Comparison of ENCODE assay signal across 8 mouse cellular contexts in the genomic region with DNA sequence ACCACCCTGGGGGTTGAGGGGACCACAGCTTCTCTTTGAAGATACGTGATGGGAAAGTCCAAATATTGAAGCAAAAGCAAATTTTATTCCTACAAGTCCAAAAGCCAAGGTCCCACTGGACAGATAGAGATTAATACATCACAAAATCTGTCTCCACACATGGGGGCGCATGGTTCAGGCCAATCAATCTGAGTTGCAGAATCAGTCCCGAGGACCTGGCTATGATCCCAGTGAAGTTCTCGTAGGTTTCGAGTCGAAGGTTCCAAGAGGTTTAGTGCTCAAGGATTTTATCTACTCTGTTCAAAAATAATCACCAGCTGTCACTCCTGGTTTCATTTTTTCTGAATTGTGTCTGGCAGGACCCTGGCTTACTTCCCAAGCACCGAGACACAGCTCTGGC. TPM values are rescaled to one million over a fixed set of nuclear protein-coding genes. Genes with fewer than 3 reads are reported as not detected.
DNase-seq lines count a peak whose midpoint lies in the region; ATAC-seq lines count a peak whose summit lies in the region.

No protein-coding gene starts in this region.

- H3K9me3 ChIP-seq in kidney, embryonic 15.5 days (replicated peaks), result no peaks in the 10 kb centered on the region
- H3K9me3 ChIP-seq in embryonic facial prominence, embryonic 14.5 days (ENCODE audit: control insufficient read depth, low read length), result no peaks in the 10 kb centered on the region
- no peaks in the 10 kb centered on the region for H3K9me3 ChIP-seq in intestine, embryonic 14.5 days (ENCODE audit: control insufficient read depth, low read length)
- no peaks in the 10 kb centered on the region for H3K9me3 ChIP-seq in neural tube, embryonic 12.5 days

- H3K4me1 ChIP-seq in kidney, embryonic 15.5 days, result peaks cover 58% of the 10 kb centered on the region
- peaks cover 26% of the 10 kb centered on the region for H3K4me1 ChIP-seq in embryonic facial prominence, embryonic 14.5 days (ENCODE audit: control insufficient read depth, insufficient read depth, low read length)
- H3K4me1 ChIP-seq in intestine, embryonic 14.5 days (replicated peaks; ENCODE audit: control insufficient read depth, insufficient read depth, low read length), result peaks cover 11% of the 10 kb centered on the region
- peaks cover 19% of the 10 kb centered on the region for H3K4me1 ChIP-seq in neural tube, embryonic 12.5 days

- H3K4me3 ChIP-seq in kidney, embryonic 15.5 days (replicated peaks), result peak overlapping the region; percentile 52
- peak overlapping the region; percentile 31 for H3K4me3 ChIP-seq in embryonic facial prominence, embryonic 14.5 days (ENCODE audit: low read depth, low read length)
- peak overlapping the region; percentile 43; the same call in 1 of the 2 replicates for H3K4me3 ChIP-seq in intestine, embryonic 14.5 days (ENCODE audit: low read depth, low read length)
- no peak overlapping the region for H3K4me3 ChIP-seq in neural tube, embryonic 12.5 days

- 42% methylated on average over 7 of the region's 7 CpGs for WGBS in kidney, embryonic 15.5 days
- WGBS in embryonic facial prominence, embryonic 14.5 days, result 31% methylated on average over 7 of the region's 7 CpGs
- whole genome bisulfite sequencing in intestine, embryonic 14.5 days, result 40% methylated on average over 7 of the region's 7 CpGs
- WGBS in neural tube, embryonic 12.5 days, result 62% methylated on average over 7 of the region's 7 CpGs

- ATAC-seq in kidney, embryonic 15.5 days (replicated peaks; ENCODE audit: low FRiP score), result no peak
- no peak for ATAC-seq in embryonic facial prominence, embryonic 14.5 days (ENCODE audit: low read depth)
- no peak for ATAC-seq in intestine, embryonic 14.5 days (replicated peaks; ENCODE audit: low FRiP score, low TSS enrichment, low read depth)
- ATAC-seq in neural tube, embryonic 12.5 days (ENCODE audit: low FRiP score, low read depth), result no peak

- 0 out of 2 replicates have a peak overlapping the region, but pooled peaks have one; percentile 6 for H3K27ac ChIP-seq in kidney, embryonic 15.5 days
- no peak overlapping the region for H3K27ac ChIP-seq in embryonic facial prominence, embryonic 14.5 days (replicated peaks; ENCODE audit: low read depth, low read length)
- no peak overlapping the region for H3K27ac ChIP-seq in intestine, embryonic 14.5 days (ENCODE audit: low read depth)
- H3K27ac ChIP-seq in neural tube, embryonic 12.5 days, result no peak overlapping the region

- H3K36me3 ChIP-seq in kidney, embryonic 15.5 days, result no peaks in the 10 kb centered on the region
- H3K36me3 ChIP-seq in embryonic facial prominence, embryonic 14.5 days (ENCODE audit: control insufficient read depth, insufficient read depth, low read length), result no peaks in the 10 kb centered on the region
- H3K36me3 ChIP-seq in intestine, embryonic 14.5 days (ENCODE audit: control insufficient read depth, insufficient read depth, low read length), result no peaks in the 10 kb centered on the region
- no peaks in the 10 kb centered on the region for H3K36me3 ChIP-seq in neural tube, embryonic 12.5 days

- peak overlapping the region; percentile 71 for H3K4me2 ChIP-seq in kidney, embryonic 15.5 days
- peak overlapping the region; percentile 45 for H3K4me2 ChIP-seq in embryonic facial prominence, embryonic 14.5 days (ENCODE audit: low read depth, low read length)
- peak overlapping the region; percentile 49 for H3K4me2 ChIP-seq in intestine, embryonic 14.5 days (ENCODE audit: low read length)
- peak overlapping the region; percentile 64 for H3K4me2 ChIP-seq in neural tube, embryonic 12.5 days (replicated peaks)

- H3K9ac ChIP-seq in kidney, embryonic 15.5 days, result no peak overlapping the region
- H3K9ac ChIP-seq in embryonic facial prominence, embryonic 14.5 days (ENCODE audit: low read depth, low read length), result peak overlapping the region; percentile 26; the same call in 1 of the 2 replicates
- H3K9ac ChIP-seq in intestine, embryonic 14.5 days (ENCODE audit: low read length), result no peak overlapping the region
- no peak overlapping the region for H3K9ac ChIP-seq in neural tube, embryonic 12.5 days

- peaks cover 12% of the 10 kb centered on the region; the same call in 1 of the 2 replicates for H3K27me3 ChIP-seq in kidney, embryonic 15.5 days
- H3K27me3 ChIP-seq in embryonic facial prominence, embryonic 14.5 days (replicated peaks; ENCODE audit: control insufficient read depth, insufficient read depth, low read length), result no peaks in the 10 kb centered on the region; the same call in 1 of the 2 replicates
- H3K27me3 ChIP-seq in intestine, embryonic 14.5 days (replicated peaks; ENCODE audit: control insufficient read depth, insufficient read depth, low read length), result no peaks in the 10 kb centered on the region
- no peaks in the 10 kb centered on the region for H3K27me3 ChIP-seq in neural tube, embryonic 12.5 days (replicated peaks)

- DNase-seq in kidney, adult 8-10 months, result no peak
- no peak for DNase-seq in embryonic facial prominence, embryonic 14.5 days (ENCODE audit: low spot score)
- DNase-seq in intestine, embryonic 14.5 days (ENCODE audit: low spot score), result no peak
- DNase-seq in layer of hippocampus, adult 9-10 months (ENCODE audit: low spot score), result no peak
- no peak for DNase-seq in frontal cortex, postnatal 14 days (ENCODE audit: low spot score in 2 of 2)
- no peak for DNase-seq in embryo, embryonic 10.5 days (ENCODE audit: low spot score)

RNA-seq across cellular contexts. Expression of gene Vsig8, which starts 4.7 kb away (rescaled TPM):
- polyA plus RNA-seq in kidney, embryonic 15.5 days (2015; fragmentation: Nextera tagmentation; extraction: Ambion mirVana), result 0.57 and 0.59 TPM in 2 replicates
- polyA plus RNA-seq in embryonic facial prominence, embryonic 14.5 days (2014; fragmentation: Nextera tagmentation; extraction: Ambion mirVana), result 0.45 and 1.6 TPM in 2 replicates
- polyA plus RNA-seq in intestine, embryonic 14.5 days (2014; fragmentation: Nextera tagmentation; extraction: Ambion mirVana), result 0.27 and 0.35 TPM in 2 replicates
- polyA plus RNA-seq in neural tube, embryonic 12.5 days (2016; fragmentation: Nextera tagmentation; extraction: Ambion mirVana), result 0.31 and 0.58 TPM in 2 replicates

RNA-seq across cellular contexts. Expression of gene Cfap45, which starts 30.4 kb away (rescaled TPM):
- polyA plus RNA-seq in kidney, embryonic 15.5 days (2015; fragmentation: Nextera tagmentation; extraction: Ambion mirVana), result 1.4 and 2.2 TPM in 2 replicates
- 6.5 and 8.9 TPM in 2 replicates for polyA plus RNA-seq in embryonic facial prominence, embryonic 14.5 days (2014; fragmentation: Nextera tagmentation; extraction: Ambion mirVana)
- polyA plus RNA-seq in intestine, embryonic 14.5 days (2014; fragmentation: Nextera tagmentation; extraction: Ambion mirVana), result 1.1 and 1.9 TPM in 2 replicates
- 2.3 and 2.5 TPM in 2 replicates for polyA plus RNA-seq in neural tube, embryonic 12.5 days (2016; fragmentation: Nextera tagmentation; extraction: Ambion mirVana)

RNA-seq across cellular contexts. Expression of gene Slamf8, which starts 39.4 kb away (rescaled TPM):
- polyA plus RNA-seq in kidney, embryonic 15.5 days (2015; fragmentation: Nextera tagmentation; extraction: Ambion mirVana), result 0.10 and 0.17 TPM in 2 replicates
- 0.17 TPM in 1 of 2 replicates, not detected in the other for polyA plus RNA-seq in embryonic facial prominence, embryonic 14.5 days (2014; fragmentation: Nextera tagmentation; extraction: Ambion mirVana)
- 0.24 and 0.28 TPM in 2 replicates for polyA plus RNA-seq in intestine, embryonic 14.5 days (2014; fragmentation: Nextera tagmentation; extraction: Ambion mirVana)
- polyA plus RNA-seq in neural tube, embryonic 12.5 days (2016; fragmentation: Nextera tagmentation; extraction: Ambion mirVana), result not detected in 2 replicates

RNA-seq across cellular contexts. Expression of gene Tagln2, which starts 51.2 kb away (rescaled TPM):
- 246 and 251 TPM in 2 replicates for polyA plus RNA-seq in kidney, embryonic 15.5 days (2015; fragmentation: Nextera tagmentation; extraction: Ambion mirVana)
- 192 and 231 TPM in 2 replicates for polyA plus RNA-seq in embryonic facial prominence, embryonic 14.5 days (2014; fragmentation: Nextera tagmentation; extraction: Ambion mirVana)
- polyA plus RNA-seq in intestine, embryonic 14.5 days (2014; fragmentation: Nextera tagmentation; extraction: Ambion mirVana), result 241 TPM in 2 replicates
- 105 and 131 TPM in 2 replicates for polyA plus RNA-seq in neural tube, embryonic 12.5 days (2016; fragmentation: Nextera tagmentation; extraction: Ambion mirVana)

RNA-seq across cellular contexts. Expression of gene Fcrl6, which starts 51.3 kb away (rescaled TPM):
- polyA plus RNA-seq in kidney, embryonic 15.5 days (2015; fragmentation: Nextera tagmentation; extraction: Ambion mirVana), result not detected in 2 replicates
- polyA plus RNA-seq in embryonic facial prominence, embryonic 14.5 days (2014; fragmentation: Nextera tagmentation; extraction: Ambion mirVana), result 0.13 and 0.26 TPM in 2 replicates
- not detected in 2 replicates for polyA plus RNA-seq in intestine, embryonic 14.5 days (2014; fragmentation: Nextera tagmentation; extraction: Ambion mirVana)
- polyA plus RNA-seq in neural tube, embryonic 12.5 days (2016; fragmentation: Nextera tagmentation; extraction: Ambion mirVana), result 0.16 and 0.19 TPM in 2 replicates
